Mouse (Mus musculus) kidney, adult 2 months (tissue): ENCODE data around the gene C2cd4d.

Experiments
- CTCF ChIP-seq: fragments of 200-500 bp; conservative IDR thresholded peaks from 2 replicates; pipeline ENCODE4 v1.5.1; 2011; ENCODE audit warnings: low read depth, mild to moderate bottlenecking, control low read depth, low read length, moderate library complexity, mixed read lengths; ENCODE audit not compliant: insufficient read depth, insufficient read length
- POLR2A ChIP-seq: fragments of 200-500 bp; IDR thresholded peaks from one replicate; pipeline ENCODE4 v1.6.1; 2011; ENCODE audit warnings: low read depth, low read length, control low read depth

- TF ChIP-seq CTCF (no peak), POLR2A (no peak)
These were observed 7.5 kb downstream of the C2cd4d start for GRCm38 (mm10) chr3:94369709-94370108.
